Mouse (Mus musculus) embryonic facial prominence, embryonic 10.5 days (tissue): ENCODE results near the gene Cry1. TPM values are rescaled to one million over a fixed set of nuclear protein-coding genes. Genes with fewer than 3 reads are reported as not detected.
A peak's percentile ranks its signal among the peaks of the same experiment; 100 is the strongest.

Experiments
- DNase-seq: peaks from one replicate; pipeline ENCODE4 v3.0.0-alpha.2; 2017; ENCODE audit warnings: low spot score
- H3K27ac ChIP-seq: fragments of 300-500 bp; sonication (generic); replicated peaks from 2 replicates; pipeline ENCODE4 v1.5.1; 2016; ENCODE audit warnings: mild to moderate bottlenecking
- H3K27me3 ChIP-seq: fragments of 300-500 bp; sonication (generic); replicated peaks from 2 replicates; pipeline ENCODE4 v1.6.1; 2016; ENCODE audit warnings: low read depth, mild to moderate bottlenecking; ENCODE audit not compliant: poor library complexity, severe bottlenecking
- H3K36me3 ChIP-seq: fragments of 300-500 bp; sonication (generic); replicated peaks from 2 replicates; pipeline ENCODE4 v1.6.1; 2016; ENCODE audit warnings: mild to moderate bottlenecking, moderate library complexity
- H3K4me1 ChIP-seq: fragments of 300-500 bp; sonication (generic); 2 replicates; pipeline ENCODE4 v1.6.1; 2016
- H3K4me3 ChIP-seq: fragments of 300-500 bp; sonication (generic); 2 replicates; pipeline ENCODE4 v1.5.1; 2016; ENCODE audit warnings: mild to moderate bottlenecking, moderate library complexity
- H3K9me3 ChIP-seq: fragments of 300-500 bp; sonication (generic); 2 replicates; pipeline ENCODE4 v1.6.1; 2016; ENCODE audit warnings: mild to moderate bottlenecking
- WGBS: fragments of 180-500 bp; shearing (Covaris S2); methylation state at CpG from one replicate; pipeline ENCODE4 v1.1.7; 2016; 5-methylcytosine and 5-hydroxymethylcytosine counted together
- polyA plus RNA-seq: library from polyadenylated mRNA; unstranded; fragments of >200 nt; fragmentation: Nextera tagmentation; extraction: Ambion mirVana; gene quantifications from 2 replicates; pipeline ENCODE4 v1.2.1, GENCODE M21; 2016

Cry1 gene
- 31.3 and 31.4 TPM in 2 replicates for polyA plus RNA-seq

- under 1% methylated on average over 75 of the region's 75 CpGs for WGBS
These were observed at the start of gene Cry1 for GRCm38 (mm10) chr10:85184964-85185608. Gene Cry1 (minus strand): TSS chr10:85185064.

DNA sequence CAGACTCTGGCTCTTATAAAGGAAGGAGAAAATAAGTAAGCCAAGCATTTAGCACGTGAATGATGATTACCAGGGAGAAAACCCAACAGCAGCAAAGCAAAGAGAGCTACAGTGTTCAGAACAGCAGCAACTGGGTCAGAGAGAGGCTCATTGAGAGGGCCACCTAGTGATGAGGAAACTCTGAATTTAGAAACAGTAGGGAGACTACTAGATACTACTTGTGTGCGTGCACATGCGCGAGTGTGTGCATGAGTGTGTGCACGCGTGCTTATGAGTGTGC is 36.8 kb upstream of the Cry1 start:
- no peak for DNase-seq
- Histone ChIP-seq H3K4me3 (no peak overlapping the region), H3K9me3 (no peaks in the 10 kb centered on the region), H3K27ac (no peak overlapping the region), H3K36me3 (no peaks in the 10 kb centered on the region), H3K4me1 (no peaks in the 10 kb centered on the region), H3K27me3 (peaks cover 8% of the 10 kb centered on the region; the same call in 1 of the 2 replicates)
- 86% methylated on average over 6 of the region's 6 CpGs for WGBS

More at GRCm38 (mm10) chr10:85184964-85185608, at the start of gene Cry1:
- Histone ChIP-seq H3K36me3 (no peaks in the 10 kb centered on the region; the same call in 1 of the 2 replicates), H3K9me3 (no peaks in the 10 kb centered on the region), H3K27ac (peak within 1 kb of the TSS; percentile 94), H3K27me3 (no peaks in the 10 kb centered on the region), H3K4me1 (peaks cover 20% of the 10 kb centered on the region), H3K4me3 (peak within 1 kb of the TSS; percentile 90)
- peak; percentile 98 for DNase-seq

- no peak overlapping the region for H3K4me3 ChIP-seq
- 35% methylated on average over 22 of the region's 22 CpGs for WGBS
- no peaks in the 10 kb centered on the region for H3K4me1 ChIP-seq
- H3K36me3 ChIP-seq = no peaks in the 10 kb centered on the region
- no peaks in the 10 kb centered on the region for H3K9me3 ChIP-seq
- peaks cover 8% of the 10 kb centered on the region; the same call in 1 of the 2 replicates for H3K27me3 ChIP-seq
- H3K27ac ChIP-seq = no peak overlapping the region
- DNase-seq = peak; percentile 84
These were observed 36.3 kb upstream of the Cry1 start for GRCm38 (mm10) chr10:85220918-85221770.

- Histone ChIP-seq H3K4me1 (no peaks in the 10 kb centered on the region), H3K9me3 (peaks cover 9% of the 10 kb centered on the region; the same call in 1 of the 2 replicates), H3K27ac (no peak overlapping the region), H3K4me3 (no peak overlapping the region), H3K27me3 (no peaks in the 10 kb centered on the region), H3K36me3 (no peaks in the 10 kb centered on the region)
- peak; percentile 11 for DNase-seq
- 77% methylated on average over 5 of the region's 5 CpGs for WGBS
These were observed 30.0 kb upstream of the Cry1 start for GRCm38 (mm10) chr10:85214847-85215246.

DNA sequence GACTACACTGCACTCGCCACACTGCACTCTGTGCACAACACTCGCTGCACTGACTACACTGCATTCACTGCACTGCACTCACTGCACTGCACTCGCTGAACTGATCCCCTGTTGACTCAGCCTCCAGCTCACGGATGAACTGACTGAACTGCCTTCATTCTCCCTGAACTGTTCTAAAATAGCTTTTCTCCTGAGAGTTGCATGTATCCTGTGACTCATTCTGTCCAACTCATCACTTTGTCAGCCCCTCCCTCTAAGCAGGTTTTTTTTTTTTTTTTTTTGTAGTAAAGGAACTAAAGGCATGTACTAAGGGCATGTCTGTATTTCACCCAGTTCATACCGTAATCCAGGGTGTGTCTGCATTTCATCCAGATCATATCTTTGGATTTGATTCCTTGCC is 26.8 kb upstream of the Cry1 start:
- no peak for DNase-seq
- H3K27me3 ChIP-seq = no peaks in the 10 kb centered on the region
- WGBS = 91% methylated on average over 5 of the region's 5 CpGs
- H3K4me1 ChIP-seq = no peaks in the 10 kb centered on the region
- H3K9me3 ChIP-seq = peaks cover 9% of the 10 kb centered on the region; the same call in 1 of the 2 replicates
- H3K36me3 ChIP-seq = no peaks in the 10 kb centered on the region
- H3K27ac ChIP-seq = no peak overlapping the region
- no peak overlapping the region for H3K4me3 ChIP-seq

- H3K27ac ChIP-seq = no peak overlapping the region
- H3K27me3 ChIP-seq = no peaks in the 10 kb centered on the region
- H3K4me1 ChIP-seq = peaks cover 5% of the 10 kb centered on the region
- peaks cover 9% of the 10 kb centered on the region; the same call in 1 of the 2 replicates for H3K9me3 ChIP-seq
- 72% methylated on average over 3 of the region's 3 CpGs for WGBS
- no peak for DNase-seq
- H3K36me3 ChIP-seq = no peaks in the 10 kb centered on the region
- H3K4me3 ChIP-seq = no peak overlapping the region
These were observed 25.3 kb upstream of the Cry1 start for GRCm38 (mm10) chr10:85210125-85210524.

- DNase-seq = no peak
- Histone ChIP-seq H3K9me3 (peaks cover 9% of the 10 kb centered on the region; the same call in 1 of the 2 replicates), H3K27ac (no peak overlapping the region), H3K4me3 (no peak overlapping the region), H3K36me3 (no peaks in the 10 kb centered on the region), H3K27me3 (no peaks in the 10 kb centered on the region), H3K4me1 (peaks cover 10% of the 10 kb centered on the region)
These were observed 24.3 kb upstream of the Cry1 start for GRCm38 (mm10) chr10:85209119-85209605.

- H3K36me3 ChIP-seq = no peaks in the 10 kb centered on the region
- H3K4me3 ChIP-seq = no peak overlapping the region
- H3K27me3 ChIP-seq = no peaks in the 10 kb centered on the region
- 35% methylated on average over 2 of the region's 2 CpGs for WGBS
- no peaks in the 10 kb centered on the region for H3K9me3 ChIP-seq
- DNase-seq = no peak
- H3K4me1 ChIP-seq = peaks cover 11% of the 10 kb centered on the region
- H3K27ac ChIP-seq = no peak overlapping the region
These were observed 20.5 kb upstream of the Cry1 start for GRCm38 (mm10) chr10:85205316-85205715.

DNA sequence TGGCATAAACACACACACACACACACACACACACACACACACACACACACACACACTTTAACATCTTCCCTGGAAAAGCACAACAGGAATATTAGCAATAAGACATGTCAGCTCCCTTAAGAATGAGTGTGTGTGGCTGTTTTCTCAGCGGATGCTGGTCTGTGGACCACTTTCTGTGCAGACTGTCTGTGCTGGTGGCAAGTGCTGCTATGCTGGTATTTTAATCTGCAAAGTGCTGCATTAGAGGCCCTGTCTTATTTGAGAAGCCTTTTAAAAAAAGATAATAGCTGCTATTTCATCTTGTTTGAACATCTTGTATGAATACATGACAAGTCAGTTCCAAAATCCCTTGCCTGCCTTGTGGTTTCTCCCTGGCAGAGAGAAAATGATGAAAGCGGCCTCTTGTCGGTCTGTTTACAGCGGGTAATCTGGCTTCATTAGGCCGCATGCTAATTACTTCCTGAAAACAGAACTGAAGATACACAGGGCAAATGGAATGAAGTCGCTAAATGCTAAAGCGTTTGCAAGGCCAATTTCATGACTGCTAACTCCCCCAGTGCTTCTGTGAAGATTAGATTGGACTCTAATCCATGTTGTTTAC is 19.5 kb upstream of the Cry1 start:
- H3K4me3 ChIP-seq = no peak overlapping the region
- WGBS = 51% methylated on average over 7 of the region's 7 CpGs

DNA sequence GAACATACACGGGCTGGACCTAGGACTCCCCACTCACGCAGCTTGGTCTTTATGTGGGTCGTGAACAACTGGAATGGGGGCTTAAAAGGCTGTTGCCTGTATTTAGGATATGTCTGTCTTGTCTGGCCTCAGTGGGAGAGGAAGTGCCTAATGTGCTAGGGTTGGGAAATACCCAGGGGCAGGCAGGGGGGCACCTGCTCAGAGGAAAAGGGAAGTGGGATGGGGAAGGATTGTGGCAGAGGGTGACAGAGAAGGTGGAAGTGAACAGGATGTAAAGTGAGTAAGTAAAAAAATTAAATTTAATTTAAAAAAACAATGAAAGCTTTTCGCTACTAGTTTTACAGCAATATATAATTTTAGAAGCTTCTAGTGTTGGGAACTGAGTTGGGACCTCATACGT is 9.7 kb upstream of the Cry1 start:
- Histone ChIP-seq H3K27ac (no peak overlapping the region), H3K36me3 (no peaks in the 10 kb centered on the region), H3K4me3 (no peak overlapping the region), H3K4me1 (no peaks in the 10 kb centered on the region), H3K27me3 (no peaks in the 10 kb centered on the region), H3K9me3 (no peaks in the 10 kb centered on the region)
- WGBS = 82% methylated on average over 5 of the region's 5 CpGs
- DNase-seq = no peak

More for the DNA sequence above, 19.5 kb upstream of the Cry1 start:
- Histone ChIP-seq H3K27me3 (no peaks in the 10 kb centered on the region), H3K36me3 (no peaks in the 10 kb centered on the region), H3K4me1 (peaks cover 11% of the 10 kb centered on the region), H3K27ac (no peak overlapping the region), H3K9me3 (no peaks in the 10 kb centered on the region)
- DNase-seq = no peak

DNA sequence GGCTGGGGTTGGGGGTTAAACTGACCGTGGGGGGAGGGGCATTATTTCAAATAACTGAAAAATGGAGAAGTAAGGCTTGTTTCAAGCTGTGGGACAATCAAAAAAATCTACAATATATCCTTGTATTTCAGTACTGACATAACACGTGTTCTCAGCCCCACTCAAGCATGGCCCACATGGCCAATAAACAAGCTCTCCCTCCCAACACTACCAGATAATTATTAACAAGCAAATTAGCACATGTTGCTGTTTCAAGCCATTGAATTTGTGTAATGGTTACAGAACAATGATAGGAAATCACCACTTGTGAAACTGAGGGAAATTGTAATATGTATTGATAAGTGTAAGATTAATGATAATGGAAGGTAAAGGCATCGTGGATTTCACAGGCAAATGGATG is 8.5 kb upstream of the Cry1 start:
- no peak for DNase-seq
- Histone ChIP-seq H3K27ac (no peak overlapping the region), H3K36me3 (no peaks in the 10 kb centered on the region), H3K27me3 (no peaks in the 10 kb centered on the region), H3K4me1 (no peaks in the 10 kb centered on the region), H3K9me3 (no peaks in the 10 kb centered on the region), H3K4me3 (no peak overlapping the region)
- whole genome bisulfite sequencing = 87% methylated on average over 3 of the region's 3 CpGs

DNA sequence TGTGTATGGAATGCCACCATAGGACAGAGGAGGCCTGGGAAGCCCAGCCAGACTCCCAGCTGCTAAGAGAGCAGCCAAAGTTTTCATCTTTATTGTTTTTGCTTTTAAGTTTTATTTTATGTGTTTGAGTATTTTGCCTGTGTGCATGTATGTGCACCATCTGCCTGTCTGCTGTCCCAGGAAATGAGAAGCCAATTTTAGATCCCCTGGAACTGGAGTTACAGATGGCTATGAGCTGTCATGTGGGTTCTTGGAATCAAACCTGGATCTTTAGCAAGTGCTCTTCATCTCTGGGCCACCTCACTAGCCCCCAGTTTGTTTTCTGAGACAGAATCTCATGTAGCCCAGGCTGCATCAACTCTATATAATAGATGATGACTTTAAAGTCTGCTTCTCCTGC is 5.8 kb upstream of the Cry1 start:
- Histone ChIP-seq H3K4me1 (peaks cover 5% of the 10 kb centered on the region; the same call in 1 of the 2 replicates), H3K27ac (no peak overlapping the region), H3K4me3 (no peak overlapping the region), H3K9me3 (no peaks in the 10 kb centered on the region), H3K36me3 (no peaks in the 10 kb centered on the region), H3K27me3 (no peaks in the 10 kb centered on the region)
- no peak for DNase-seq
